Mouse (Mus musculus): ENCODE measurements at regions not wholly inside any gene's neighbourhood (a gene's known extent, or its start where the extent isn't known, plus 50 kb on each side); places are given as distances from the start of the nearest gene placed in this dataset.

- no peak for DNase-seq (ENCODE audit: low spot score)
Measured at GRCm38 (mm10) chr7:115076781-115077180, 333.3 kb downstream of the Insc start.

GRCm38 (mm10) chr7:115084711-115085380 lies 341.4 kb downstream of the Insc start:
- no peak for DNase-seq (ENCODE audit: low spot score)

GRCm38 (mm10) chr7:115086542-115087448 lies 343.3 kb downstream of the Insc start:
- DNase-seq (ENCODE audit: low spot score): no peak

GRCm38 (mm10) chr7:115092481-115093050 lies 349.1 kb downstream of the Insc start:
- DNase-seq (ENCODE audit: low spot score): no peak

- DNase-seq (ENCODE audit: low spot score): no peak
Measured at GRCm38 (mm10) chr7:115106041-115106440, 362.5 kb downstream of the Insc start.

- no peak for DNase-seq (ENCODE audit: low spot score)
Measured at GRCm38 (mm10) chr7:115112282-115112681, 368.8 kb downstream of the Insc start.

- DNase-seq (ENCODE audit: low spot score): peak; percentile 25
Measured at GRCm38 (mm10) chr7:115123283-115123682, 379.8 kb downstream of the Insc start.

- no peak for DNase-seq (ENCODE audit: low spot score)
Measured at GRCm38 (mm10) chr7:115129001-115129400, 385.5 kb downstream of the Insc start.

- DNase-seq (ENCODE audit: low spot score): no peak
Measured at GRCm38 (mm10) chr7:115131259-115131969, 387.9 kb downstream of the Insc start.

- no peak for DNase-seq (ENCODE audit: low spot score)
Measured at GRCm38 (mm10) chr7:115131970-115132551, 388.6 kb downstream of the Insc start.

- DNase-seq (ENCODE audit: low spot score): no peak
Measured at GRCm38 (mm10) chr7:115132595-115132994, 389.1 kb downstream of the Insc start.

- no peak for DNase-seq (ENCODE audit: low spot score)
Measured at GRCm38 (mm10) chr7:115134926-115135575, 391.6 kb downstream of the Insc start.

GRCm38 (mm10) chr7:115140286-115140685 lies 396.8 kb downstream of the Insc start:
- no peak for DNase-seq (ENCODE audit: low spot score)

GRCm38 (mm10) chr7:115142163-115142562 lies 398.7 kb downstream of the Insc start:
- no peak for DNase-seq (ENCODE audit: low spot score)

GRCm38 (mm10) chr7:115144947-115145346 lies 401.5 kb downstream of the Insc start:
- no peak for DNase-seq (ENCODE audit: low spot score)

GRCm38 (mm10) chr7:115147352-115147977 lies 404.0 kb downstream of the Insc start:
- no peak for DNase-seq (ENCODE audit: low spot score)

- DNase-seq (ENCODE audit: low spot score): peak; percentile 59
Measured at GRCm38 (mm10) chr7:115153291-115153690, 409.8 kb downstream of the Insc start.

- DNase-seq (ENCODE audit: low spot score): peak; percentile 67
Measured at GRCm38 (mm10) chr7:115153764-115154509, 410.4 kb downstream of the Insc start.

- no peak for DNase-seq (ENCODE audit: low spot score)
Measured at GRCm38 (mm10) chr7:115170023-115170422, 426.5 kb downstream of the Insc start.

- DNase-seq (ENCODE audit: low spot score): peak; percentile 8
Measured at GRCm38 (mm10) chr7:115170439-115170838, 426.9 kb downstream of the Insc start.

All from embryo, embryonic 10 days (tissue).